Mouse (Mus musculus) myocyte (in vitro differentiated cells): Measurements from ENCODE around the gene Pamr1. TPM values are rescaled to one million over a fixed set of nuclear protein-coding genes. Genes with fewer than 3 reads are reported as not detected.

Source experiments
- H3K27me3 ChIP-seq: one replicate; pipeline ENCODE4 v1.6.1; 2011; ENCODE audit not compliant: control insufficient read depth, insufficient read depth, insufficient read length
- H3K36me3 ChIP-seq: one replicate; pipeline ENCODE4 v1.6.1; 2011; ENCODE audit not compliant: control insufficient read depth, insufficient read depth
- H3K4me2 ChIP-seq: one replicate; pipeline ENCODE4 v1.6.1; 2011; ENCODE audit warnings: low read depth, control low read depth
- H3K4me3 ChIP-seq: one replicate; pipeline ENCODE4 v1.5.1; 2011; ENCODE audit warnings: mild to moderate bottlenecking, control low read depth, moderate library complexity
- H3K79me2 ChIP-seq: one replicate; pipeline ENCODE4 v1.6.1; 2011; ENCODE audit not compliant: control insufficient read depth, insufficient read depth
- H3ac ChIP-seq: one replicate; pipeline ENCODE4 v1.6.1; 2011; ENCODE audit not compliant: control insufficient read depth, insufficient read length
- CEBPB ChIP-seq: IDR thresholded peaks from 2 replicates; pipeline ENCODE4 v1.6.1; 2011; ENCODE audit warnings: mild to moderate bottlenecking, moderate library complexity; ENCODE audit not compliant: poor library complexity, insufficient read depth, severe bottlenecking
- E2F4 ChIP-seq: IDR thresholded peaks from one replicate; pipeline ENCODE4 v1.6.1; 2011; ENCODE audit warnings: mild to moderate bottlenecking, control low read depth, moderate library complexity; ENCODE audit not compliant: insufficient read depth
- MAX ChIP-seq: IDR thresholded peaks from one replicate; pipeline ENCODE4 v1.6.1; 2011; ENCODE audit warnings: low read depth, mild to moderate bottlenecking, control low read depth
- MYOD1 ChIP-seq, 3 experiments: IDR thresholded peaks; one replicate each; pipeline ENCODE4 v1.6.1; 2011; ENCODE audit warnings: control low read depth in 2 of 3, low read depth in 2 of 3, mild to moderate bottlenecking in 2 of 3, moderate library complexity in 1 of 3; ENCODE audit not compliant: insufficient read length in 2 of 3, control insufficient read depth in 1 of 3
- MYOG ChIP-seq, 3 experiments: IDR thresholded peaks; one replicate each; pipeline ENCODE4 v1.6.1; 2011; ENCODE audit warnings: control low read depth in 2 of 3, low read depth in 2 of 3, mild to moderate bottlenecking in 2 of 3; ENCODE audit not compliant: insufficient read length in 2 of 3, control insufficient read depth in 1 of 3, insufficient read depth in 1 of 3
- POLR2A ChIP-seq: IDR thresholded peaks from one replicate; pipeline ENCODE4 v1.6.1; 2011; ENCODE audit warnings: low read depth, mild to moderate bottlenecking, control low read depth, moderate library complexity; ENCODE audit not compliant: insufficient read length
- POLR2AphosphoS2 ChIP-seq: IDR thresholded peaks from one replicate; pipeline ENCODE4 v1.6.1; 2011; ENCODE audit warnings: low read depth, control low read depth; ENCODE audit not compliant: insufficient read length
- REST ChIP-seq: IDR thresholded peaks from one replicate; pipeline ENCODE4 v1.6.1; 2011; ENCODE audit warnings: mild to moderate bottlenecking, control low read depth, moderate library complexity; ENCODE audit not compliant: insufficient read depth, insufficient read length
- SRF ChIP-seq: IDR thresholded peaks from one replicate; pipeline ENCODE4 v1.6.1; 2011; ENCODE audit warnings: low read depth; ENCODE audit not compliant: control insufficient read depth, insufficient read length
- TCF12 ChIP-seq: IDR thresholded peaks from one replicate; pipeline ENCODE4 v1.6.1; 2011; ENCODE audit warnings: mild to moderate bottlenecking, control low read depth; ENCODE audit not compliant: poor library complexity, insufficient read depth, severe bottlenecking
- TCF3 ChIP-seq: IDR thresholded peaks from one replicate; pipeline ENCODE4 v1.6.1; 2011; ENCODE audit warnings: low read depth, control low read depth; ENCODE audit not compliant: insufficient read length
- USF1 ChIP-seq: IDR thresholded peaks from one replicate; pipeline ENCODE4 v1.6.1; 2011; ENCODE audit warnings: low read depth, mild to moderate bottlenecking, control low read depth, moderate library complexity
- polyA plus RNA-seq: library from polyadenylated mRNA; unstranded; fragments of >200 nt; fragmentation: generic; extraction: Trizol; gene quantifications from one replicate; pipeline ENCODE4 v1.2.1, GENCODE M21; 2012; ENCODE audit warnings: missing spikeins

The Pamr1 gene
- polyA plus RNA-seq, 1 experiment, result not detected

- no peak for TF ChIP-seq USF1
- no peak for TF ChIP-seq MAX
- TF ChIP-seq REST, result no peak
- TF ChIP-seq POLR2A, result no peak
- no peak overlapping the region for H3K4me2 ChIP-seq
- H3K4me3 ChIP-seq, result no peak overlapping the region
These were observed 84.2 kb downstream of the Pamr1 start for GRCm38 (mm10) chr2:102634010-102634409.

GRCm38 (mm10) chr2:102635523-102636060 lies 85.8 kb downstream of the Pamr1 start:
- H3K4me3 ChIP-seq, result no peak overlapping the region

More at GRCm38 (mm10) chr2:102634010-102634409, 84.2 kb downstream of the Pamr1 start:
- H3K79me2 ChIP-seq, result no peaks in the 10 kb centered on the region
- peaks cover 35% of the 10 kb centered on the region for H3K27me3 ChIP-seq
- H3ac ChIP-seq, result no peak overlapping the region
- no peaks in the 10 kb centered on the region for H3K36me3 ChIP-seq

GRCm38 (mm10) chr2:102636116-102636600 lies 86.3 kb downstream of the Pamr1 start:
- no peak overlapping the region for H3ac ChIP-seq
- no peak overlapping the region for H3K4me3 ChIP-seq
- H3K4me2 ChIP-seq, result no peak overlapping the region
- no peaks in the 10 kb centered on the region for H3K36me3 ChIP-seq
- peaks cover 32% of the 10 kb centered on the region for H3K27me3 ChIP-seq
- H3K79me2 ChIP-seq, result no peaks in the 10 kb centered on the region
- TF ChIP-seq E2F4, result no peak
- TF ChIP-seq POLR2A, result no peak
- TF ChIP-seq CEBPB, result no peak
- TF ChIP-seq TCF3, result no peak
- TF ChIP-seq SRF, result no peak
- TF ChIP-seq MYOD1 (IDR thresholded peaks at IDR 0.05; ENCODE audit: control insufficient read depth in 1 of 3, insufficient read length in 2 of 3, low read depth in 2 of 3), result no peak
- no peak for TF ChIP-seq MYOG (IDR thresholded peaks at IDR 0.05; ENCODE audit: control insufficient read depth in 1 of 3, insufficient read depth in 1 of 3, insufficient read length in 2 of 3, low read depth in 2 of 3)
- TF ChIP-seq USF1, result no peak

More at GRCm38 (mm10) chr2:102635523-102636060, 85.8 kb downstream of the Pamr1 start:
- Histone ChIP-seq H3K4me2 (no peak overlapping the region), H3K79me2 (no peaks in the 10 kb centered on the region), H3K36me3 (no peaks in the 10 kb centered on the region), H3ac (no peak overlapping the region), H3K27me3 (peaks cover 30% of the 10 kb centered on the region)
- TF ChIP-seq E2F4 (no peak), REST (no peak), POLR2AphosphoS2 (no peak), USF1 (no peak), SRF (no peak)

- no peaks in the 10 kb centered on the region for H3K36me3 ChIP-seq
- no peaks in the 10 kb centered on the region for H3K79me2 ChIP-seq
- TF ChIP-seq TCF12, result no peak
- TF ChIP-seq REST, result no peak
- TF ChIP-seq SRF, result no peak
- TF ChIP-seq TCF3, result no peak
- no peak for TF ChIP-seq MAX
- TF ChIP-seq USF1, result no peak
- TF ChIP-seq POLR2AphosphoS2, result no peak
- TF ChIP-seq E2F4, result no peak
- TF ChIP-seq POLR2A, result no peak
- no peak for TF ChIP-seq MYOD1 (IDR thresholded peaks at IDR 0.05; ENCODE audit: control insufficient read depth in 1 of 3, insufficient read length in 2 of 3, low read depth in 2 of 3)
- TF ChIP-seq CEBPB, result no peak
- H3K27me3 ChIP-seq, result peaks cover 32% of the 10 kb centered on the region
- H3K4me2 ChIP-seq, result no peak overlapping the region
- H3ac ChIP-seq, result no peak overlapping the region
- H3K4me3 ChIP-seq, result no peak overlapping the region
These were observed 88.3 kb downstream of the Pamr1 start for GRCm38 (mm10) chr2:102638140-102638539.

- no peak overlapping the region for H3K4me3 ChIP-seq
- H3K4me2 ChIP-seq, result no peak overlapping the region
- peaks cover 32% of the 10 kb centered on the region for H3K27me3 ChIP-seq
- no peaks in the 10 kb centered on the region for H3K36me3 ChIP-seq
- TF ChIP-seq TCF12 (no peak), POLR2A (no peak), CEBPB (no peak)
- no peaks in the 10 kb centered on the region for H3K79me2 ChIP-seq
- no peak overlapping the region for H3ac ChIP-seq
These were observed 88.9 kb downstream of the Pamr1 start for GRCm38 (mm10) chr2:102638690-102639089.
